19 mouse cellular contexts compared by ENCODE assay signal in genomic region chr11:17325731-17326646, GRCm38 (mm10).
DNase-seq lines count a peak whose midpoint lies in the region; ATAC-seq and TF ChIP-seq lines count a peak whose summit lies in the region.
"Had no signal": no experiment of that assay in that cellular context is flagged by ENCODE, and none has a peak within 500 bp of the region (broad histone marks: within the 10 kb centered on the region; RNA-seq: fewer than 3 reads in every experiment).

No protein-coding gene starts in this region.

- no peaks in the 10 kb centered on the region for H3K9me3 ChIP-seq in stomach, embryonic 14.5 days (ENCODE audit: control insufficient read depth, low read depth, low read length)
- H3K9me3 ChIP-seq in stomach, postnatal 0 days (ENCODE audit: control insufficient read depth, low read length) = no peaks in the 10 kb centered on the region
- no peaks in the 10 kb centered on the region for H3K9me3 ChIP-seq in forebrain, embryonic 12.5 days
- no peaks in the 10 kb centered on the region for H3K9me3 ChIP-seq in midbrain, embryonic 11.5 days (ENCODE audit: control insufficient read depth, low read length)
- H3K9me3 ChIP-seq: limb, embryonic 10.5 days; lung, embryonic 15.5 days had no signal

- no peaks in the 10 kb centered on the region for H3K36me3 ChIP-seq in stomach, embryonic 14.5 days (ENCODE audit: control insufficient read depth, insufficient read depth, low read length)
- no peaks in the 10 kb centered on the region for H3K36me3 ChIP-seq in stomach, postnatal 0 days (ENCODE audit: control insufficient read depth, insufficient read depth, low read length)
- H3K36me3 ChIP-seq in forebrain, embryonic 12.5 days (replicated peaks) = no peaks in the 10 kb centered on the region
- H3K36me3 ChIP-seq in midbrain, embryonic 11.5 days (ENCODE audit: control insufficient read depth, insufficient read depth, low read length) = no peaks in the 10 kb centered on the region
- H3K36me3 ChIP-seq: limb, embryonic 10.5 days; lung, embryonic 15.5 days had no signal

- peak overlapping the region; percentile 39; the same call in 1 of the 2 replicates for H3K27ac ChIP-seq in stomach, embryonic 14.5 days (ENCODE audit: low read length)
- no peak overlapping the region for H3K27ac ChIP-seq in stomach, postnatal 0 days (replicated peaks)
- H3K27ac ChIP-seq in forebrain, embryonic 12.5 days = peak overlapping the region; percentile 33; the same call in 1 of the 2 replicates
- H3K27ac ChIP-seq in midbrain, embryonic 11.5 days (ENCODE audit: low read depth, low read length) = peak overlapping the region; percentile 13
- H3K27ac ChIP-seq: limb, embryonic 10.5 days; lung, embryonic 15.5 days had no signal

- H3K4me2 ChIP-seq in stomach, embryonic 14.5 days (replicated peaks; ENCODE audit: low read depth, low read length) = no peak overlapping the region
- H3K4me2 ChIP-seq in stomach, postnatal 0 days (replicated peaks; ENCODE audit: low read depth) = no peak overlapping the region
- peak overlapping the region; percentile 27; the same call in 1 of the 2 replicates for H3K4me2 ChIP-seq in forebrain, embryonic 12.5 days
- no peak overlapping the region for H3K4me2 ChIP-seq in midbrain, embryonic 11.5 days
- H3K4me2 ChIP-seq: heart, embryonic 11.5 days; liver, embryonic 11.5 days; lung, embryonic 15.5 days had no signal

- WGBS in stomach, embryonic 14.5 days = 73% methylated on average over 10 of the region's 10 CpGs
- WGBS in stomach, postnatal 0 days = 66% methylated on average over 10 of the region's 10 CpGs
- WGBS in forebrain, embryonic 12.5 days = 11% methylated on average over 10 of the region's 10 CpGs
- WGBS in midbrain, embryonic 11.5 days = 13% methylated on average over 10 of the region's 10 CpGs

- TF ChIP-seq CTCF in stomach, postnatal 0 days (IDR thresholded peaks at IDR 0.05; ENCODE audit: low read depth) = no peak

- TF ChIP-seq EP300 in stomach, postnatal 0 days (optimal IDR thresholded peaks at IDR 0.05) = no peak

- ATAC-seq in stomach, embryonic 14.5 days (ENCODE audit: insufficient number of reproducible peaks, insufficient read depth, low FRiP score, low read depth) = no peak
- no peak for ATAC-seq in stomach, postnatal 0 days (ENCODE audit: low FRiP score, low TSS enrichment)
- ATAC-seq in forebrain, embryonic 12.5 days (ENCODE audit: low FRiP score) = peak; percentile 83
- peak; percentile 84 for ATAC-seq in midbrain, embryonic 11.5 days (ENCODE audit: low FRiP score)
- ATAC-seq: inflammation-experienced regulatory T-cells, adult 6 months had no signal

- H3K9ac ChIP-seq in stomach, embryonic 14.5 days (replicated peaks; ENCODE audit: low read depth, low read length) = no peak overlapping the region
- no peak overlapping the region for H3K9ac ChIP-seq in stomach, postnatal 0 days (ENCODE audit: low read length)
- H3K9ac ChIP-seq in forebrain, embryonic 12.5 days = no peak overlapping the region
- no peak overlapping the region for H3K9ac ChIP-seq in midbrain, embryonic 11.5 days (ENCODE audit: low read length)
- H3K9ac ChIP-seq: lung, embryonic 15.5 days had no signal

- H3K27me3 ChIP-seq in stomach, embryonic 14.5 days (ENCODE audit: control insufficient read depth, insufficient read depth, low read length) = no peaks in the 10 kb centered on the region
- no peaks in the 10 kb centered on the region for H3K27me3 ChIP-seq in stomach, postnatal 0 days (ENCODE audit: control insufficient read depth, insufficient read depth, low read length)
- peaks cover 31% of the 10 kb centered on the region for H3K27me3 ChIP-seq in forebrain, embryonic 12.5 days
- peaks cover 5% of the 10 kb centered on the region for H3K27me3 ChIP-seq in midbrain, embryonic 11.5 days (ENCODE audit: control insufficient read depth, insufficient read depth, low read length)
- H3K27me3 ChIP-seq: lung, embryonic 15.5 days had no signal

- DNase-seq in stomach, postnatal 0 days (ENCODE audit: low spot score) = no peak
- peak; percentile 93 for DNase-seq in midbrain, embryonic 11.5 days (ENCODE audit: low spot score, missing footprints)
- DNase-seq in cerebellum, adult 9-11 months = no peak
- DNase-seq in urinary bladder, postnatal 10 days (ENCODE audit: low spot score) = no peak
- no peak for DNase-seq in layer of hippocampus, adult 18-20 months (ENCODE audit: low spot score in 2 of 2)
- DNase-seq: adrenal gland, postnatal 25 days; cerebellum, adult 9-10 months; heart, postnatal 14 days; kidney, adult 9 months; retina, postnatal 1 day; thymus, adult 2 months had no signal

- H3K4me3 ChIP-seq in stomach, embryonic 14.5 days (ENCODE audit: low read depth, low read length) = no peak overlapping the region
- no peak overlapping the region for H3K4me3 ChIP-seq in stomach, postnatal 0 days (ENCODE audit: low read depth, low read length)
- no peak overlapping the region for H3K4me3 ChIP-seq in forebrain, embryonic 12.5 days (replicated peaks)
- H3K4me3 ChIP-seq in midbrain, embryonic 11.5 days (ENCODE audit: low read depth, low read length) = no peak overlapping the region
- H3K4me3 ChIP-seq: erythroblast, embryonic 14.5 days; limb, embryonic 10.5 days; lung, embryonic 15.5 days had no signal

- no peaks in the 10 kb centered on the region for H3K4me1 ChIP-seq in stomach, embryonic 14.5 days (ENCODE audit: control insufficient read depth, insufficient read depth, low read length)
- H3K4me1 ChIP-seq in stomach, postnatal 0 days (replicated peaks; ENCODE audit: control insufficient read depth, insufficient read depth) = no peaks in the 10 kb centered on the region
- peaks cover 37% of the 10 kb centered on the region for H3K4me1 ChIP-seq in forebrain, embryonic 12.5 days
- peaks cover 30% of the 10 kb centered on the region for H3K4me1 ChIP-seq in midbrain, embryonic 11.5 days (ENCODE audit: control insufficient read depth, insufficient read depth, low read length)
- H3K4me1 ChIP-seq: limb, embryonic 10.5 days; lung, embryonic 15.5 days had no signal

Comparison
In these comparisons a context has a peak if more than half of its experiments do, and no peak if none do; other contexts are left out.
1. ATAC-seq: peak in forebrain, embryonic 12.5 days (single experiment) and midbrain, embryonic 11.5 days (single experiment); none in stomach, embryonic 14.5 days (single experiment) and stomach, postnatal 0 days (single experiment).